Mouse (Mus musculus) thymus, adult 2 months (tissue): ENCODE measurements around the gene Akap13. TPM values are rescaled to one million over a fixed set of nuclear protein-coding genes. Genes with fewer than 3 reads are reported as not detected.

ENCODE experiments used
- DNase-seq: peaks from one replicate; pipeline ENCODE4 v3.0.0; 2021
- H3K27ac ChIP-seq: fragments of 200-500 bp; 2 replicates; pipeline ENCODE4 v1.5.1; 2012; ENCODE audit warnings: low read length, control low read depth; ENCODE audit not compliant: control insufficient read depth, insufficient read depth
- H3K27me3 ChIP-seq: fragments of 200-500 bp; 2 replicates; pipeline ENCODE4 v1.6.1; 2012; ENCODE audit warnings: mild to moderate bottlenecking, low read length, moderate library complexity, mixed read lengths; ENCODE audit not compliant: control insufficient read depth, insufficient read depth
- H3K36me3 ChIP-seq: fragments of 200-500 bp; 2 replicates; pipeline ENCODE4 v1.6.1; 2012; ENCODE audit warnings: mild to moderate bottlenecking, low read length, moderate library complexity; ENCODE audit not compliant: control insufficient read depth, insufficient read depth
- H3K4me1 ChIP-seq: fragments of 200-500 bp; replicated peaks from 2 replicates; pipeline ENCODE4 v1.6.1; 2012; ENCODE audit warnings: low read length; ENCODE audit not compliant: control insufficient read depth, insufficient read depth
- H3K4me3 ChIP-seq: fragments of 200-500 bp; 2 replicates; pipeline ENCODE4 v1.5.1; 2012; ENCODE audit warnings: mild to moderate bottlenecking, low read length, control low read depth, moderate library complexity; ENCODE audit not compliant: control insufficient read depth, insufficient read depth
- CTCF ChIP-seq: fragments of 200-500 bp; IDR thresholded peaks from 2 replicates; pipeline ENCODE4 v1.5.1; 2012; ENCODE audit warnings: mild to moderate bottlenecking, control low read depth, low read length, moderate library complexity, borderline replicate concordance; ENCODE audit not compliant: control insufficient read depth, poor library complexity, insufficient read depth; ENCODE audit errors: extremely low read depth
- POLR2A ChIP-seq: fragments of 200-500 bp; IDR thresholded peaks from 2 replicates; pipeline ENCODE4 v1.6.1; 2012; ENCODE audit warnings: mild to moderate bottlenecking, low read length, control low read depth, moderate library complexity; ENCODE audit not compliant: control insufficient read depth, poor library complexity, insufficient read depth; ENCODE audit errors: extremely low read depth
- WGBS: fragments of 180-500 bp; shearing (Covaris S2); methylation state at CpG from one replicate; pipeline ENCODE4 v1.1.7; 2018; 5-methylcytosine and 5-hydroxymethylcytosine counted together
- polyA plus RNA-seq: library from polyadenylated mRNA; depleted of rRNA; stranded (reverse); fragments of >200 nt; gene quantifications from 2 replicates; pipeline ENCODE4 v1.2.3, GENCODE M21; 2012

The Akap13 gene
- polyA plus RNA-seq, 1 experiment = 47.8 TPM

DNA sequence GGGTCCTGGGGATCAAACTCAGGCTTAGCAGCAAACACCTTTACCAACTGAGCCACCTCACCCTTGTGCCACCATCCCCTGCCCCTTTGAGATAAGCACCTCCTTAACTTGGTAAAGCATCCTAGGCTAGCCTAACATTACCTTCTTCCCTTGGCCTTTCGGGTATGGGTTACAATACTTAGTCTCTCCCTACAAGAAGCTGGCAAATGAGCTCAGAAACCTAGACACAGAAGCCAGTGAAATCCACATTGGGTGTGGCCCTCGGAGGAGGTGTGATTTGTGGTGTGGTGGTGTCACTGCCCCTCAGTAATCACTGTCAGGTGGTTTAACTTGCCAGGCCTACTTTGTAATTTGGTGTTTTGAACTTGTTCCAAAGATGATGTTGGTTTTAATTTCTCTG, 189.3 kb downstream of the Akap13 start:
- 51% methylated on average over 2 of the region's 2 CpGs for WGBS
- Histone ChIP-seq H3K27me3 (no peaks in the 10 kb centered on the region), H3K4me1 (peaks cover 6% of the 10 kb centered on the region; the same call in 1 of the 2 replicates), H3K4me3 (no peak overlapping the region), H3K36me3 (peaks cover 6% of the 10 kb centered on the region; the same call in 1 of the 2 replicates), H3K27ac (no peak overlapping the region)
- no peak for DNase-seq
- TF ChIP-seq CTCF (no peak), POLR2A (no peak)

DNA sequence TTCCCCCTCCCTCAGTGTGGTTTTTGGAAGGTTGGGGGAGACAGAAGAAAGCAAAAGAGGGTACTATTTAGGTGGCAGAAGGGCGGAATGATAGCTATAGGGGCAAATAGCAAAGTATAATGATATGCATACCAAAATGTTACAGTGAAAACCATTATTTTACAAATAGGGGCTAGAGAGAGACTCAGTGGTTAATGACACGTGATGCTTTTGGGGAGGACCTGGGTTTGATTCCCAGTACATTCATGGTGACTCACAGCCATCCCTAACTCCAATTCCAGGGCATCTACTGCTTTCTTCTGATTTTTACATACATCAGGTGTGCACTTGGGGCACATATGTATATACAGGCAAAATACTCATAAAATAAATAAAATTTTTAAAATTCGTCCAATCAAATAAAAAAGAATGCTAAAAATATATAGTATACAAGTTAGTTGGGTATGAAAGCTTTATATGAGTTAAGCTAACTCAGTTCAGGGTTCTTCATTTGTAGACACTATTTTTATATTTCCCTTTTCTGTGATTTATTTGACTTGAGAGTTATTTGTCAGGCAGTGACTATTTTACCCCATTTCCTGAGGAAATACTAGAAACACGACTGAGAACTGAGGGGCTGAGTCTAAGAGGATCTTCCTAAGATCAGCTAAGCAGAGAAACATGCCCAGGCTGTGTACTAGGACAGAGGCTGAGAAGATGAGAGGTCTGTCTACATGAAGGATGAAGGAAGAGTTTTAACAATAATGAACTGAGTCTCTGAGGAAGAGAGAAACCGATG, 190.0 kb downstream of the Akap13 start:
- Histone ChIP-seq H3K4me1 (peaks cover 6% of the 10 kb centered on the region; the same call in 1 of the 2 replicates), H3K36me3 (peaks cover 6% of the 10 kb centered on the region; the same call in 1 of the 2 replicates), H3K27ac (no peak overlapping the region), H3K4me3 (no peak overlapping the region), H3K27me3 (no peaks in the 10 kb centered on the region)
- 55% methylated on average over 5 of the region's 5 CpGs for WGBS
- DNase-seq = no peak
- TF ChIP-seq CTCF = no peak
- no peak for TF ChIP-seq POLR2A

- no peaks in the 10 kb centered on the region for H3K27me3 ChIP-seq
- H3K27ac ChIP-seq = no peak overlapping the region
- H3K4me1 ChIP-seq = peaks cover 6% of the 10 kb centered on the region; the same call in 1 of the 2 replicates
- WGBS = 97% methylated on average over 3 of the region's 3 CpGs
- DNase-seq = no peak
- no peak overlapping the region for H3K4me3 ChIP-seq
- H3K36me3 ChIP-seq = peaks cover 4% of the 10 kb centered on the region; the same call in 1 of the 2 replicates
- no peak for TF ChIP-seq POLR2A
- no peak for TF ChIP-seq CTCF
Observed at GRCm38 (mm10) chr7:75648051-75648450, 192.7 kb downstream of the Akap13 start.

DNA sequence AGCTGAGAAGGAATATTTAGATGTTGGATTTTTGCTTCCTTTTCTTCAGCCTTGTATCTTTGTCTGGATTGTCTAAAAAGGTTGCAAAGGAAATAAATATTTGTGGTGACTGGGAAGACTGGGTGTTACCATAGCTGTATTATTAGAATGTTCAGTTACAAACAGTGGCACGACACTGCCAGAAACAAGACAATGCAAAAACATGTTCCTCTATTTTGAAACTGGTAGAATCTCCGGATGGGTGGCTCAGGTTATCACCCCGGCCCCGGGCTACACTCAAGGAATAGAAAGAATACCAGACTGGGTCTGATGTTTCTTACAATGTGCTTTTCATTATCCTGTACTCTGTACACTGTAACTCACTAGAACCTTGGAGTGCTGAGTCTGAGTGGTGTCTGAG, 193.6 kb downstream of the Akap13 start:
- DNase-seq = no peak
- Histone ChIP-seq H3K4me3 (no peak overlapping the region), H3K4me1 (peaks cover 8% of the 10 kb centered on the region; the same call in 1 of the 2 replicates), H3K27ac (no peak overlapping the region), H3K36me3 (no peaks in the 10 kb centered on the region), H3K27me3 (no peaks in the 10 kb centered on the region)
- TF ChIP-seq CTCF (no peak), POLR2A (no peak)
- WGBS = 63% methylated on average over 4 of the region's 4 CpGs

- H3K27ac ChIP-seq = no peak overlapping the region
- H3K36me3 ChIP-seq = no peaks in the 10 kb centered on the region
- 5% methylated on average over 1 of the region's 1 CpGs for WGBS
- H3K4me3 ChIP-seq = no peak overlapping the region
- no peaks in the 10 kb centered on the region for H3K27me3 ChIP-seq
- DNase-seq = no peak
- H3K4me1 ChIP-seq = peaks cover 4% of the 10 kb centered on the region; the same call in 1 of the 2 replicates
- TF ChIP-seq POLR2A = no peak
Observed at GRCm38 (mm10) chr7:75649966-75650365, 194.6 kb downstream of the Akap13 start.

- H3K4me1 ChIP-seq = peaks cover 4% of the 10 kb centered on the region; the same call in 1 of the 2 replicates
- no peak overlapping the region for H3K4me3 ChIP-seq
- DNase-seq = no peak
- no peak overlapping the region for H3K27ac ChIP-seq
- no peaks in the 10 kb centered on the region for H3K27me3 ChIP-seq
- TF ChIP-seq POLR2A = no peak
- TF ChIP-seq CTCF = no peak
- whole genome bisulfite sequencing = 62% methylated on average over 3 of the region's 3 CpGs
- H3K36me3 ChIP-seq = no peaks in the 10 kb centered on the region
Observed at GRCm38 (mm10) chr7:75653684-75654317, 198.5 kb downstream of the Akap13 start.
